Mouse (Mus musculus): ENCODE data around the gene Mtor.

DNA sequence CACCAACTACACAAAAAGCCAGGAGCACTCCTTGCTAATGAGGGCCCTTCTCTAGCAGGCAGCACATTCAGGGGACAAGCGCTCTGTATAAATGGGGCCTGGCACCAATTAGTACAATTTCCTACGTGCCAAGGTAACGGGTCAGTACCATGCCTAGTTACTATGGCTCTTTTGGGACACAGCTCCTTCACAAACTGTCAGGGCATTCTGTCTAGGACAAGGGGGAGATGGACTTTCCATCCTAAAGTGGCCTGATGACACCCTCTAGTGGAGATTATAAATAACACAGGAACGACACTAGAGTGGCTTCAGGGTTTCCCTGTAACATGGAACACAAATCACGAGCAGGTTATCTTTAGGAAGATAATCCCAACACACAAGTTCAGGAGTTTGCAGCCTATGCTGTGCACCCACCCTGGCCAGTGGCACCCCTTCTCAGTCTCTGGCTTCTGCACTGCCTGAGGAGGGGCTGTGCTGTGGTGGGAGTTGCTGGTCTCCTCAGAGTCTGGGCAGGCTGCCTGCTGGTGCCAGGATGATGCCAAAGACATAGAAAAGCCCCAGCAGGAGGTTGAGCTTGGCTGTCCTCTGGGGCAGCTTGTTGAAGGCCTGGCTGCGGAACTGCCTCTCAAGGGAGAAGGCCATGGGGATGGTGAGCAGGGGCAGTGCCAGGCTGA lies 12.6 kb upstream of the Mtor start:
- TF ChIP-seq GATA1 (IDR thresholded peaks at IDR 0.05; ENCODE audit: borderline replicate concordance, low read length) (no peak), FLI1 (IDR thresholded peaks at IDR 0.05; ENCODE audit: low read length) (no peak)

Measured in megakaryocyte, embryonic 14.5 days (primary cell).